Mouse (Mus musculus) hindbrain, embryonic 14.5 days (tissue): ENCODE measurements around the gene Afp. TPM values are rescaled to one million over a fixed set of nuclear protein-coding genes. Genes with fewer than 3 reads are reported as not detected.

Source experiments
- ATAC-seq: fragments of 200-750 bp; cut with Nextera tagmentation; 2 replicates; pipeline ENCODE4 v1.8.0; 2017; ENCODE audit warnings: moderate number of reproducible peaks, mild to moderate bottlenecking, moderate TSS enrichment, moderate library complexity; ENCODE audit not compliant: low FRiP score
- DNase-seq: peaks from one replicate; pipeline ENCODE4 v3.0.0-alpha.2; 2015; ENCODE audit warnings: low spot score
- H3K27ac ChIP-seq: fragments of 300-500 bp; sonication (generic); 2 replicates; pipeline ENCODE4 v1.5.1; 2014; ENCODE audit warnings: mild to moderate bottlenecking, moderate library complexity
- H3K27me3 ChIP-seq: fragments of 300-500 bp; sonication (generic); 2 replicates; pipeline ENCODE4 v1.6.1; 2014; ENCODE audit warnings: mild to moderate bottlenecking, low read length, mixed read lengths; ENCODE audit not compliant: control insufficient read depth, insufficient read depth
- H3K36me3 ChIP-seq: fragments of 300-500 bp; sonication (generic); replicated peaks from 2 replicates; pipeline ENCODE4 v1.6.1; 2014; ENCODE audit not compliant: control insufficient read depth, insufficient read depth
- H3K4me1 ChIP-seq: fragments of 300-500 bp; sonication (generic); replicated peaks from 2 replicates; pipeline ENCODE4 v1.6.1; 2014; ENCODE audit warnings: antibody characterized with exemption, low read length, mixed read lengths; ENCODE audit not compliant: control insufficient read depth, insufficient read depth
- H3K4me2 ChIP-seq: fragments of 300-500 bp; sonication (generic); replicated peaks from 2 replicates; pipeline ENCODE4 v1.6.1; 2014; ENCODE audit warnings: mild to moderate bottlenecking, moderate library complexity
- H3K4me3 ChIP-seq: fragments of 300-500 bp; sonication (generic); replicated peaks from 2 replicates; pipeline ENCODE4 v1.5.1; 2014; ENCODE audit warnings: mild to moderate bottlenecking, low read length
- H3K9ac ChIP-seq: fragments of 300-500 bp; sonication (generic); 2 replicates; pipeline ENCODE4 v1.6.1; 2014
- H3K9me3 ChIP-seq: fragments of 300-500 bp; sonication (generic); 2 replicates; pipeline ENCODE4 v1.6.1; 2016; ENCODE audit warnings: low read length; ENCODE audit not compliant: control insufficient read depth
- WGBS: fragments of 180-500 bp; shearing (Covaris S2); extraction: QIAGEN DNeasy Blood & Tissue Kit; methylation state at CpG from one replicate; pipeline ENCODE4 v1.1.7; 2014; 5-methylcytosine and 5-hydroxymethylcytosine counted together
- polyA plus RNA-seq: library from polyadenylated mRNA; unstranded; fragments of >200 nt; fragmentation: Nextera tagmentation; extraction: Ambion mirVana; gene quantifications from 2 replicates; pipeline ENCODE4 v1.2.1, GENCODE M21; 2014

Gene Afp
- polyA plus RNA-seq, 1 experiment from 2014 or later: 0.33 TPM

- Histone ChIP-seq H3K4me1 (no peaks in the 10 kb centered on the region), H3K4me3 (no peak overlapping the region), H3K36me3 (no peaks in the 10 kb centered on the region), H3K4me2 (no peak overlapping the region), H3K9ac (no peak overlapping the region), H3K9me3 (no peaks in the 10 kb centered on the region), H3K27me3 (no peaks in the 10 kb centered on the region), H3K27ac (no peak overlapping the region)
- 93% methylated on average over 4 of the region's 4 CpGs for WGBS
- ATAC-seq (no peak), DNase-seq (no peak)
These were observed 16.6 kb upstream of the Afp start for GRCm38 (mm10) chr5:90473902-90474301.

DNA sequence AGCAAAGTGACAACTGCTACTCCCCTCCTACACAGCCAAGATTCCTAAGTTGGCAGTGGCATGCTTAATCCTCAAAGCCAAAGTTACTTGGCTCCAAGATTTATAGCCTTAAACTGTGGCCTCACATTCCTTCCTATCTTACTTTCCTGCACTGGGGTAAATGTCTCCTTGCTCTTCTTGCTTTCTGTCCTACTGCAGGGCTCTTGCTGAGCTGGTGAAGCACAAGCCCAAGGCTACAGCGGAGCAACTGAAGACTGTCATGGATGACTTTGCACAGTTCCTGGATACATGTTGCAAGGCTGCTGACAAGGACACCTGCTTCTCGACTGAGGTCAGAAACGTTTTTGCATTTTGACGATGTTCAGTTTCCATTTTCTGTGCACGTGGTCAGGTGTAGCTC lies 16.2 kb upstream of the Afp start:
- no peaks in the 10 kb centered on the region for H3K9me3 ChIP-seq
- ATAC-seq (no peak), DNase-seq (no peak)
- no peaks in the 10 kb centered on the region for H3K36me3 ChIP-seq
- no peaks in the 10 kb centered on the region for H3K27me3 ChIP-seq
- no peak overlapping the region for H3K27ac ChIP-seq
- no peaks in the 10 kb centered on the region for H3K4me1 ChIP-seq
- no peak overlapping the region for H3K4me3 ChIP-seq
- no peak overlapping the region for H3K9ac ChIP-seq
- 90% methylated on average over 5 of the region's 5 CpGs for WGBS
- no peak overlapping the region for H3K4me2 ChIP-seq

DNA sequence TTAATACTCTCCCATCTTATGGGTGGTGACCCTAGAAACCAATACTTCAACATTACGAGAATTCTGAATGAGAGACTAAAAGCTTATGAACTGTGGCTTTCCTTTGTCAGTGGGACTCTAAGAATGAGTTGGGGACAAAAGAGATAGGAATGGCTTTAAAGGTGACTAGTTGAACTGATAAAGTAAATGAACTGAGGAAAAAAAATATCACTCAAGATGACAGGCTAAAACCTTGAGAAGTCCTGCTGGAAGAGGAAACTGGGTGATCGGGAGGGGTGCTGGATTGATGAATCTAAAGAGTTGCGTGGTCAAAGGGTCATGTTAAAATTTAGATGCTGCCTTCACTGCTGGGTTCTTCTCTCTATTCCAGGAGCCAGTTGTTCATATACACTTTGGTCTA lies 13.8 kb upstream of the Afp start:
- no peak for DNase-seq
- Histone ChIP-seq H3K9me3 (no peaks in the 10 kb centered on the region), H3K27me3 (no peaks in the 10 kb centered on the region), H3K4me1 (no peaks in the 10 kb centered on the region), H3K4me2 (no peak overlapping the region), H3K9ac (no peak overlapping the region), H3K36me3 (no peaks in the 10 kb centered on the region), H3K27ac (no peak overlapping the region), H3K4me3 (no peak overlapping the region)
- WGBS: 90% methylated on average over 3 of the region's 3 CpGs
- no peak for ATAC-seq

- no peak overlapping the region for H3K4me3 ChIP-seq
- H3K4me2 ChIP-seq: no peak overlapping the region
- DNase-seq: no peak
- H3K4me1 ChIP-seq: no peaks in the 10 kb centered on the region
- no peaks in the 10 kb centered on the region for H3K27me3 ChIP-seq
- H3K9ac ChIP-seq: no peak overlapping the region
- 86% methylated on average over 7 of the region's 7 CpGs for WGBS
- H3K27ac ChIP-seq: no peak overlapping the region
- no peaks in the 10 kb centered on the region for H3K36me3 ChIP-seq
- H3K9me3 ChIP-seq: no peaks in the 10 kb centered on the region
- no peak for ATAC-seq
These were observed 13.0 kb upstream of the Afp start for GRCm38 (mm10) chr5:90477308-90478140.

DNA sequence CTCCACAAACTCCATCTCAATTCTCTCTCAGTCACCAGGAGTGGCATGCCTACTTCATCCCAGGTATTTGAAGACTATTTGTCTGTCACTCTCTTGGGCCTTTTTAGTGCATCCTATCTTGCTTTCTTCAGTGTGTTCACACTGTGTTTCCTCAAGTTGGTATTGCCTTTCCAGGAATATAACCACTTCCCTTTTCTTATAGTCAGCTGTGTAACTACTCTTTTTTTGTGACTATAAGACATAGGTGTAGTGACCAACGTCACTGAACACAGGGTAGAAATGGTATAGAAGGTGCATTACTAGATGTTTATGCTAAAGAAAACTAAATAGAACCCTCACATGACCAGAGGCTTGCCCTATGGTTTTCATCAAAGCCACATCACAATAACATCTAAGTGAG lies 11.7 kb upstream of the Afp start:
- H3K36me3 ChIP-seq: no peaks in the 10 kb centered on the region
- H3K4me3 ChIP-seq: no peak overlapping the region
- no peak overlapping the region for H3K27ac ChIP-seq
- WGBS: 88% methylated on average over 1 of the region's 1 CpGs
- no peaks in the 10 kb centered on the region for H3K27me3 ChIP-seq
- no peaks in the 10 kb centered on the region for H3K4me1 ChIP-seq
- H3K9me3 ChIP-seq: no peaks in the 10 kb centered on the region
- no peak overlapping the region for H3K4me2 ChIP-seq
- no peak for ATAC-seq
- H3K9ac ChIP-seq: no peak overlapping the region
- no peak for DNase-seq

- no peak overlapping the region for H3K27ac ChIP-seq
- H3K9ac ChIP-seq: no peak overlapping the region
- DNase-seq (no peak), ATAC-seq (no peak)
- H3K9me3 ChIP-seq: no peaks in the 10 kb centered on the region
- H3K36me3 ChIP-seq: no peaks in the 10 kb centered on the region
- H3K4me1 ChIP-seq: no peaks in the 10 kb centered on the region
- WGBS: 95% methylated on average over 7 of the region's 7 CpGs
- H3K4me3 ChIP-seq: no peak overlapping the region
- no peak overlapping the region for H3K4me2 ChIP-seq
- no peaks in the 10 kb centered on the region for H3K27me3 ChIP-seq
These were observed 4.9 kb upstream of the Afp start for GRCm38 (mm10) chr5:90485597-90485996.

DNA sequence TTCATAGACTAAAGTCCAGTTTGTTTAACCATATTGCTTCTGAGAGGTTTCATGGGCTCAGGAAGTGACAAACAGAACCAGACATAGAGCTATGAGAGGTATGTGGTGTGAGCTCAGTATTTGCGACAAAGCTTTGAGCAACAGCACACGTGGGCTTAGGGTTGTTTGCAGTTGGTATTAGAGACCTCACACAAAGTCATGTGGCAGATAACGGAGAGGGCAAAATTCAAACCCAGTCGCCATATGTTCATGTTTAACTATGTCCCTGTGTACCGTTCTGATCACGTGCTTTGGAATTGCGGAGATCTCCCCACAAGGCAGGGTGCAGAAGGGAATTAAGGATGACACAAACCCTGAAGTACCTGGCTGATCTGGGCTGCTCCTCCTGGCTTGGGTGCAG lies 2.2 kb upstream of the Afp start:
- ATAC-seq (no peak), DNase-seq (no peak)
- Histone ChIP-seq H3K4me3 (no peak overlapping the region), H3K9ac (no peak overlapping the region), H3K9me3 (no peaks in the 10 kb centered on the region), H3K4me2 (no peak overlapping the region), H3K27ac (no peak overlapping the region), H3K4me1 (no peaks in the 10 kb centered on the region), H3K36me3 (no peaks in the 10 kb centered on the region), H3K27me3 (no peaks in the 10 kb centered on the region)
- WGBS: 95% methylated on average over 7 of the region's 7 CpGs

DNA sequence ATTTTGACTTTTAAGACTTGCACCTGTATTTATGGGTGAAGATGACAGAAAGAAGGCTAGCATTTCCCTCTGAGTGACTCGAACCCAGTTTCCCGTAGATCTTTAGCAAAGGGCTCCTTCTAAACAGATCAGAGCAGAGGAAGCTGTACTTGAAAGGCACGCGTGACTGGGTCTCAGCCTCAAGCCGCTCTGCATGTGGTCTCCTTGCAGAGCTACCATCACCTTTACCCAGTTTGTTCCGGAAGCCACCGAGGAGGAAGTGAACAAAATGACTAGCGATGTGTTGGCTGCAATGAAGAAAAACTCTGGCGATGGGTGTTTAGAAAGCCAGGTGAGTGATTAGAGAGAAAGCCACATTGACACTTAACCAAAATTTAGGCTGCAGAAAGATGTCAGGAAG lies 1.9 kb downstream of the Afp start:
- ATAC-seq: no peak
- Histone ChIP-seq H3K36me3 (no peaks in the 10 kb centered on the region), H3K27me3 (no peaks in the 10 kb centered on the region), H3K27ac (no peak overlapping the region), H3K9ac (no peak overlapping the region), H3K4me2 (no peak overlapping the region), H3K4me3 (no peak overlapping the region), H3K9me3 (no peaks in the 10 kb centered on the region), H3K4me1 (no peaks in the 10 kb centered on the region)
- DNase-seq: no peak
- 83% methylated on average over 9 of the region's 9 CpGs for WGBS

- ATAC-seq (no peak), DNase-seq (no peak)
- Histone ChIP-seq H3K4me2 (no peak overlapping the region), H3K36me3 (no peaks in the 10 kb centered on the region), H3K27ac (no peak overlapping the region), H3K4me3 (no peak overlapping the region), H3K9me3 (no peaks in the 10 kb centered on the region), H3K27me3 (no peaks in the 10 kb centered on the region), H3K4me1 (no peaks in the 10 kb centered on the region), H3K9ac (no peak overlapping the region)
- WGBS: 92% methylated on average over 4 of the region's 4 CpGs
These were observed 3.8 kb downstream of the Afp start for GRCm38 (mm10) chr5:90494308-90494707.

- DNase-seq: no peak
- ATAC-seq: no peak
- Histone ChIP-seq H3K27ac (no peak overlapping the region), H3K36me3 (no peaks in the 10 kb centered on the region), H3K4me2 (no peak overlapping the region), H3K9me3 (no peaks in the 10 kb centered on the region), H3K27me3 (no peaks in the 10 kb centered on the region), H3K9ac (no peak overlapping the region), H3K4me1 (no peaks in the 10 kb centered on the region), H3K4me3 (no peak overlapping the region)
- 52% methylated on average over 7 of the region's 7 CpGs for WGBS
These were observed 9.0 kb downstream of the Afp start for GRCm38 (mm10) chr5:90499509-90499908.
